Mouse (Mus musculus): Measurements from ENCODE around the gene Eif2s2.

DNA sequence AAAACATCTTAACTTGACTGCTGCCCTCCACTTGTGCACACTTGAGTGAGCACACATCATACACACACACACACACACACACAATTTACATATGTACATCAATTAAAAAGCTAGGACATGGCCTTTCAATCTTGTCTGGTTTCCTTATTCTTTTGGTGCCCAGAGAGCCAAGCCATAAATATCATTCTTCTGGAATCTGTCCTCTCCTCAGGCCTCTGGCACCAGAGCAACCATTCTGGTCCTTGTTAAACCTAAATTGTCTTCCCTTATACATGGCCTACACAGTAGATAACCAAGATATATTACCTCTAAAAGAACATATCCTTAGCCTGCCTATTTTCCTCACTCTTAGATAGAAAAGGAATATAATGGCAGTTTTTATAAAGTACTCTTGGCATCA lies 44.6 kb downstream of the Eif2s2 start:
- TF ChIP-seq CTCF (IDR thresholded peaks at IDR 0.05; ENCODE audit: low read depth): no peak
- TF ChIP-seq EP300 (IDR thresholded peaks at IDR 0.05; ENCODE audit: low read depth): no peak

Data from liver, embryonic 14.5 days (tissue).